Mouse (Mus musculus) intestine, embryonic 15.5 days (tissue): ENCODE measurements around the gene Rnf213. TPM values are rescaled to one million over a fixed set of nuclear protein-coding genes. Genes with fewer than 3 reads are reported as not detected.

Experiments used
- ATAC-seq: fragments of 200-750 bp; cut with Nextera tagmentation; 2 replicates; pipeline ENCODE4 v1.8.0; 2017; ENCODE audit warnings: moderate TSS enrichment, moderate library complexity
- H3K27ac ChIP-seq: fragments of 300-500 bp; sonication (generic); 2 replicates; pipeline ENCODE4 v1.5.1; 2015; ENCODE audit warnings: mild to moderate bottlenecking, inconsistent platforms
- H3K27me3 ChIP-seq: fragments of 300-500 bp; sonication (generic); replicated peaks from 2 replicates; pipeline ENCODE4 v1.6.1; 2015; ENCODE audit warnings: inconsistent platforms
- H3K36me3 ChIP-seq: fragments of 300-500 bp; sonication (generic); 2 replicates; pipeline ENCODE4 v1.6.1; 2015; ENCODE audit warnings: inconsistent platforms
- H3K4me1 ChIP-seq: fragments of 300-500 bp; sonication (generic); replicated peaks from 2 replicates; pipeline ENCODE4 v1.6.1; 2015; ENCODE audit warnings: inconsistent platforms
- H3K4me2 ChIP-seq: fragments of 300-500 bp; sonication (generic); replicated peaks from 2 replicates; pipeline ENCODE4 v1.6.1; 2015; ENCODE audit warnings: mild to moderate bottlenecking, inconsistent platforms
- H3K4me3 ChIP-seq: fragments of 300-500 bp; sonication (generic); replicated peaks from 2 replicates; pipeline ENCODE4 v1.5.1; 2015; ENCODE audit warnings: inconsistent platforms
- H3K9ac ChIP-seq: fragments of 300-500 bp; sonication (generic); 2 replicates; pipeline ENCODE4 v1.6.1; 2015; ENCODE audit warnings: inconsistent platforms
- H3K9me3 ChIP-seq: fragments of 300-500 bp; sonication (generic); 2 replicates; pipeline ENCODE4 v1.6.1; 2016; ENCODE audit warnings: inconsistent platforms
- WGBS: fragments of 180-500 bp; shearing (Covaris S2); methylation state at CpG from one replicate; pipeline ENCODE4 v1.1.7; 2015; 5-methylcytosine and 5-hydroxymethylcytosine counted together
- polyA plus RNA-seq: library from polyadenylated mRNA; unstranded; fragments of >200 nt; fragmentation: Nextera tagmentation; extraction: Ambion mirVana; gene quantifications from 2 replicates; pipeline ENCODE4 v1.2.1, GENCODE M21; 2015

Gene Rnf213
- polyA plus RNA-seq, 1 experiment from 2014 or later: 8.3 TPM

DNA sequence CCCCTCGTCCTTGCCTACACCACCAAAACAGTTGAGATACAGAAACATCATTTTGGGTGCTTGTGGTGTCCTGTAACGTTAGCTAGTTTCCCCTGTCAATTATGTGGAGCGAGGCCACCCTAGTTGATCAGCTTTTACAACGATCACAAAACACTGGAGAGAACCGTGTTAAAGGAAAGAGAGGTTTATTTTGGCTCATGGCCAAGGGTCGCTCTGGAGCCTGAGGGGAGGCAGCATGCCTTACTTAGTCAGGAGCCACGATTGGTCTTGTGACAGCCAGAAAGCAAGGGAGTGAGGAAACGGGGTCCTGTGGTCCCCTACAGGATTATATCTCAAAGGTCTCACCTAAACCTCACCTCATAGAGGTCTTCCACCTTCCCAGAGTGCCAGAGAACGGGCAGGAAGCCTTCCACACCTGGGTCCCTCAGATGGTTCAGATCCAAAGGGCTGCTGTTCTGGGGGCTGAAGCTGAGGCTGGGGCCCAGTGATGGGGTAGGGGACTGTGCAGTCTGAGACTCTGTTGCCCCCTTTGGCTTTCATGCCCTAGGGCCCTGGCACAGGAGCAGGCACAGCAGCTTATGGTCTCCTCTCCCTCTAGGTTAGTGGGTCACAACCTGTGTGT lies 120.2 kb downstream of the Rnf213 start:
- no peak overlapping the region for H3K4me3 ChIP-seq
- H3K27ac ChIP-seq: no peak overlapping the region
- H3K36me3 ChIP-seq: peaks cover 4% of the 10 kb centered on the region; the same call in 1 of the 2 replicates
- no peak overlapping the region for H3K9ac ChIP-seq
- H3K27me3 ChIP-seq: peaks cover 30% of the 10 kb centered on the region
- H3K4me1 ChIP-seq: 0 out of 2 replicates have a peak, but pooled peaks cover 2% of the 10 kb centered on the region
- WGBS: 39% methylated on average over 9 of the region's 9 CpGs
- H3K9me3 ChIP-seq: no peaks in the 10 kb centered on the region
- no peak for ATAC-seq
- no peak overlapping the region for H3K4me2 ChIP-seq

DNA sequence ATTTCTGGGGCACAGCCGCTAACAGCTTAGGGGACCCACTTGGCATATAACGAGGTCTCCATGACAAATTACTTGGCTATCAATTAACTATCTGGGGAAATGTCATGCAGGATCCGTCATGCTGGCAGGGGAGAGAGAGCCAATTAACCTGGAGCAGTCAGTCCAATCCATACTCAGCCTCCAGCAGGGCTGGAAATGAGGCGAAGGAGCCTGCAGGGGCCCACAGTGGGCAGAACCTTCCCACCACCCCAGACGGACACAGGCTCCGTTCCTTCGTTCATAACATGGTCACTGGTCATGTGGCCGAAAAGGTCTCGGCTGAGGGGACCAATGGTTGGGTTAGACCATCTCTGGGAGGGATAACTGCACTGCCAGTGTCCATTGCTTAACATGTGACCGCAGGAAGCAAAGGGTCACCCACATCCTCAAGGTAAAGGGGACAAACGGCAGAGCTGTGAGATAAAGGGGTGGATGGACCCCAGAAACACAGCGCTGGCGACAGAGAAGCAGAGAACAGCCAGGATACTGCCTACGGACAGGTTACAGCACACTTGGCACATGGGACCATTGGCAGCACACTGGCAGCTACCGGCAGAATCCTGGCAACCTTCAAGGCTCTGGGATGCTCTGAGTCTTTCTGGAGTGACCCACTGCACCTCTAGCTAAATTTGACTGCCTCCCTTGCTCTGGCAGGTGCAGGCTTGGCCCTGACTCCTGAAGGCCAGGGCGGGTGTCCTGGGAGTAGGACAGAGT lies 121.4 kb downstream of the Rnf213 start:
- H3K27ac ChIP-seq: no peak overlapping the region
- H3K9ac ChIP-seq: no peak overlapping the region
- ATAC-seq: no peak
- 50% methylated on average over 16 of the region's 16 CpGs for WGBS
- no peak overlapping the region for H3K4me3 ChIP-seq
- H3K36me3 ChIP-seq: no peaks in the 10 kb centered on the region
- no peak overlapping the region for H3K4me2 ChIP-seq
- H3K4me1 ChIP-seq: 0 out of 2 replicates have a peak, but pooled peaks cover 2% of the 10 kb centered on the region
- H3K9me3 ChIP-seq: no peaks in the 10 kb centered on the region
- H3K27me3 ChIP-seq: peaks cover 30% of the 10 kb centered on the region

DNA sequence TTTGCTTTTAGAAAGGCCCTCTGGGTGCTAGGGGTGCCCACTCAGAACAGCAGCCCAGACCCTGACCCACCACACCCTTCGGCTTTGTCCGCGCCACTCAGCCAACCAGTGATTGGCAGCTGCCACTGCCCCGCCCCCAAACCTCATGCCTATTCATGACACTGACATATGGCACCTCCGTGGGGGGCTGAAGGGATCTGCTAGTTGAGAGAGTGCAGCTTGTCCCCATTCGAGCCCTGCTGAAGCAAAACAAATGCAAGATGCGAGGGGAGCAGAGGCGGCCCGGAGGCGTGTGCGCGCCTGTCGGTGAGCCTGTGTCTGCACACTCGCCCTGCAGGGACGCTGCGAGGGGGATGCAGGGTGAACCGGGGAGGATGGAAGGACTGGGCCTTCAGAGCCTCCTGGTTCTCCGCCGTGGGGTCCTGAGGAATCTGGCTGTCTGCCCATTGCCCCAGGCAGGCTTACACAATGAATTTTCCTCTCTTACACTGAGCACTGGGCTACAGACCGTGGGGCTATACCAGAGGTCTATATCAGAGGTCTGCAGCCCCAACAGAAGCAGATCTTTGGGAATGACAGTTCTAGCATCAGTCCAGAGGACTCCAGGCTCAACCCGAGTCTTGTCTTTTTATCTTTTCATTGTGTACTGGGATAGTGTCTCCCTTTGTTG lies 122.2 kb downstream of the Rnf213 start:
- ATAC-seq: no peak
- Histone ChIP-seq H3K27ac (no peak overlapping the region), H3K36me3 (no peaks in the 10 kb centered on the region), H3K27me3 (peaks cover 30% of the 10 kb centered on the region), H3K4me2 (peak overlapping the region; percentile 44), H3K4me3 (peak overlapping the region; percentile 9; the same call in 1 of the 2 replicates), H3K9ac (no peak overlapping the region), H3K4me1 (0 out of 2 replicates have a peak, but pooled peaks cover 3% of the 10 kb centered on the region), H3K9me3 (no peaks in the 10 kb centered on the region)
- 4% methylated on average over 21 of the region's 21 CpGs for WGBS

DNA sequence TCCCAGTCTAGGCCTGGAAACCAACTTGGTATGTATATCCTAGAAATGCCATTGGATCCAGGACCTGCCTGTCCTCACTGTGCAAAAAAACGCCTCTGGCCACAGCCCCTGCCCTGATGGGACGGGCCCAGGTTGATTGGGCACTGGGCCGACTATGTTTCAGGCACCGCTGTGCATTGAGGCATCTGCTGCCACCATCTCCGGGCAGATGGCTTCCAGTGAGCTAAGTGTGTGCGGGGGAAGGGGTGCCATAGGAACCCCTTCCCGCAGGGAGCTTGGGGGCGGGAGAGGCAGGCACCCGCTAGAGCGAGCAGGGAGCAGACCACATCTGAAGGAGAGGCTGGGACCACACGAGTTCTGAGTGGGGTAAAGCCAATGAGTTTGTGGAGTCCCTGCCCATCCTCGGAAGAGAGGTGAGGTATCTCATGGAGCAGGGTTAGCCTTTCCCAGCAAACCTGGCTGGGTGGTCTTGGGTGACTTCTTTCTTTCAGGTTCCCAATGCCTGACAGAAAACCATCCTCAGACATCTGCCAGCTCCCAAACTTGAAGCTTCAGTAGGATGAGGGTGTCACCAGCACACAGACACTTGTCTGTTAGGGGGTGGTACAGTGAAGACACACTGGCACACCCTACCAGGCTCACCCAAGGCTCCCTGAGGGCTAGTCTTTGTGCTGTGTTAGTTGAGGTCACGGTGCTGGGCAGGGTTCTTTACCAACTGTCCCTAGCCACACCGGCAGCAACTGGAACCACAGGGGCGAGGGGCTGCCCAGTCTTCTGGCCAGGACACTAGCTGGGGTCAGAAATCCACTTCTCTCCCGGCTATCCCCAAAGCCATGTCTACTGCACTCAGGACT lies 123.2 kb downstream of the Rnf213 start:
- Histone ChIP-seq H3K9ac (no peak overlapping the region), H3K27ac (no peak overlapping the region), H3K9me3 (no peaks in the 10 kb centered on the region), H3K36me3 (no peaks in the 10 kb centered on the region), H3K4me1 (peaks cover 9% of the 10 kb centered on the region; the same call in 1 of the 2 replicates), H3K27me3 (peaks cover 30% of the 10 kb centered on the region), H3K4me2 (no peak overlapping the region), H3K4me3 (no peak overlapping the region)
- no peak for ATAC-seq
- WGBS: 76% methylated on average over 16 of the region's 16 CpGs

DNA sequence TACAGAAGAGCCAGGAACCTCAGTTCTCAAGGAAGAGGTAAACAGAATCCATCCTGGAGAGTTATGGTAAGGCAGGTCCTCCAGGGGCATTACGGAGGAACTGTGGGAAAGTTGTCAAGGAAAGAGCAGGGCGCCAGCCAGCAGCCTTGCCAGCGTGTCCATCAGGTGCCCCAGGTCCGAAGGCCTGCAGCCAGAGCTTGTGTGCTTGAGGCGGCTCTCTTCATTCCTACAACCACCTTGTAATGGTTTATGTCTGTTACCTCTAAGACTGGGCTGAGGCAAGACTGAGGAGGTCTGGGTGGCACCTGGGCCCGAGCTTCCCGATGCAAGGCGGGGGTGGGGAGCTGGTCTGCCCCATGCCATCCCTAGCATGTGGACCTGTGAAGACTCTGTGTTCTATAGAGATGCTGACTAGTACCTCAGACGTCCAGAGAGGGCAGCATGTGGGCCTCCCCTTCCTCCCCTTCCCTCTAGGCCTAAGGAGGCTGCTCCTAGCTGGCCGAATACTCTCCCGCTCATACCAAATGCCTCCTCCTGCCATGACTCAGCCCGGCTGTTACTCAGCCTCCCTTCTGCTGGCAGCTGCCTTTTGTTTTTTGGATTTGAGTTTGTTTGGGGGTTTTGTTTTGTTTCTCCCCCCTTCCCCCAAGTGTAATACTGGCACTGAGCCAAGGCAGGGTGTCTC lies 123.9 kb downstream of the Rnf213 start:
- no peak overlapping the region for H3K4me2 ChIP-seq
- H3K9me3 ChIP-seq: no peaks in the 10 kb centered on the region
- WGBS: 72% methylated on average over 12 of the region's 12 CpGs
- peaks cover 30% of the 10 kb centered on the region for H3K27me3 ChIP-seq
- 0 out of 2 replicates have a peak, but pooled peaks have one; percentile 42 for ATAC-seq
- H3K9ac ChIP-seq: no peak overlapping the region
- H3K4me3 ChIP-seq: no peak overlapping the region
- H3K4me1 ChIP-seq: peaks cover 9% of the 10 kb centered on the region; the same call in 1 of the 2 replicates
- no peaks in the 10 kb centered on the region for H3K36me3 ChIP-seq
- no peak overlapping the region for H3K27ac ChIP-seq

DNA sequence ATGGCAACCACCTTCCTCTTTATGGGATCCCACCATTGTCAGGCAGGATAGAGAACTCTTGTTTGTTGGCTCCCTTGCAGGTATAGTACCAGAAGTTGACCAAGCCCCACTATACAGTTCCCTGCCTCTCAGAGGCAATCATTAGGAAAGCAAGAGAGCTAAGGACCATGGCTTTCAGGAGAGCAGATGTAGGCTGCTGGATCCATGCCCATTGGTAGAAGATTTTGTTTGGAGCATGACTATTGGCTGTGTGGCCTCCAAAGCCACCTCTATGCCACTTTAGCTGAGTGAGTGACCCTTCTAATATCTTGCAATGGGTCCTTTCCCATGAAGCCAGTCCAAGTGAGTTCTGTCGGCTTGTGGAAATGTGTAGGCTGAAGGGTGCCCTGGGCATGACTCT lies 126.5 kb downstream of the Rnf213 start:
- Histone ChIP-seq H3K9me3 (no peaks in the 10 kb centered on the region), H3K4me3 (no peak overlapping the region), H3K4me1 (peaks cover 9% of the 10 kb centered on the region; the same call in 1 of the 2 replicates), H3K27ac (no peak overlapping the region), H3K36me3 (no peaks in the 10 kb centered on the region), H3K27me3 (peaks cover 21% of the 10 kb centered on the region), H3K4me2 (no peak overlapping the region), H3K9ac (no peak overlapping the region)
- ATAC-seq: no peak
- WGBS: 100% methylated on average over 1 of the region's 1 CpGs

DNA sequence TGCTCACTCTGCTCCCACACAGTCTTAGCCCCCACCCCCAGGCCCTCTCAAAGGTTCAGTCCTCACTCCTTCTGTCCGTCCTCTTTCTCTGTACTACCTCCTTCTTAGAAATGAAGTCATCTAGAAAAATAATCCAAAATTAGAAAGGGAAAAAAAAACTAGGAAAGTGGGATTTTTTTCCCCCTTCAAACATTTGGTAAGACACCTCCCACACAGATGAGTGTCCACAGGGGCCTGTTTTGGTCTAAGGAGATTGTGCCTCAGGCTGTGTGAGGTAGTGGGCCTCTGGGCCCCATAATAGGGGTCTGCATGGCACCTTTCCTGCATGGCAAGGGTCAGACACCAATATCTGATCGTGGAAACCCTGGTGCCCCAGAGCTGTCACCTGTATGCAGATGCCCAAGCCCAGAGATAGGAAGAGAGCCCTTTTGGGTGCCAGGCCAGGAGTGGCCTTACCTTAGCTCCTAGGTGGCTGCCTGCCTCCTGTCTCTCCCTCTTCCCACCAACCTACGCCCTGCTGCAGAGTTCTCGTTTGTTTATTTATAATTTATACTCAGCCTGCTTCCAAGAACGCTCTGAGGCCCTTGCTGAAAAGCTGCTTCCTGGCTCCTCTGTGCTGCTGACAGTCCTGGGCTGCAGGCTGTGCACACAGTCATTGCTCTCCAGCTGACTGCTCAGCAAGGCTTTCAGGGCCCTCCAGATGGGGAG lies 127.3 kb downstream of the Rnf213 start:
- no peak for ATAC-seq
- Histone ChIP-seq H3K4me3 (no peak overlapping the region), H3K36me3 (no peaks in the 10 kb centered on the region), H3K27ac (no peak overlapping the region), H3K4me2 (no peak overlapping the region), H3K9me3 (no peaks in the 10 kb centered on the region), H3K27me3 (peaks cover 14% of the 10 kb centered on the region; the same call in 1 of the 2 replicates), H3K9ac (no peak overlapping the region), H3K4me1 (peaks cover 10% of the 10 kb centered on the region; the same call in 1 of the 2 replicates)
- WGBS: 48% methylated on average over 5 of the region's 5 CpGs

DNA sequence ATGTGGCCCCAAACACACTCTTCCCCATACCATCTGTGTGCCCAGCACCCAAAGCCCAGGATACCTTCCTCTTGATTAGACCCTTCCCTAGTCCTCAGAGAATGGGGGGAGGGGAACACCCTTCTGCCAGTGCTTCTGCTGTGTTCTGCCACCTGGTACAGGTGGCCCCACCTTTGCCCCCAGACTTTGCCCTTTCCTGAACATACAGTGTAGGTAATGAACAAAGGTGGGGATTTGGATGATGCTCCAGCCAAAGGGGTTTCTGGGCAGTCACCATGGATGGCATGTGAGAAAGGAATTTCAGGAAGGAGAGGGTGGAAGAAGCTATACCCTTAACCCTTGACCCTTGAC lies 127.8 kb downstream of the Rnf213 start:
- Histone ChIP-seq H3K4me3 (no peak overlapping the region), H3K9ac (no peak overlapping the region), H3K4me1 (peaks cover 10% of the 10 kb centered on the region; the same call in 1 of the 2 replicates), H3K27me3 (peaks cover 8% of the 10 kb centered on the region; the same call in 1 of the 2 replicates), H3K9me3 (no peaks in the 10 kb centered on the region), H3K36me3 (no peaks in the 10 kb centered on the region), H3K4me2 (no peak overlapping the region), H3K27ac (no peak overlapping the region)
- no peak for ATAC-seq

DNA sequence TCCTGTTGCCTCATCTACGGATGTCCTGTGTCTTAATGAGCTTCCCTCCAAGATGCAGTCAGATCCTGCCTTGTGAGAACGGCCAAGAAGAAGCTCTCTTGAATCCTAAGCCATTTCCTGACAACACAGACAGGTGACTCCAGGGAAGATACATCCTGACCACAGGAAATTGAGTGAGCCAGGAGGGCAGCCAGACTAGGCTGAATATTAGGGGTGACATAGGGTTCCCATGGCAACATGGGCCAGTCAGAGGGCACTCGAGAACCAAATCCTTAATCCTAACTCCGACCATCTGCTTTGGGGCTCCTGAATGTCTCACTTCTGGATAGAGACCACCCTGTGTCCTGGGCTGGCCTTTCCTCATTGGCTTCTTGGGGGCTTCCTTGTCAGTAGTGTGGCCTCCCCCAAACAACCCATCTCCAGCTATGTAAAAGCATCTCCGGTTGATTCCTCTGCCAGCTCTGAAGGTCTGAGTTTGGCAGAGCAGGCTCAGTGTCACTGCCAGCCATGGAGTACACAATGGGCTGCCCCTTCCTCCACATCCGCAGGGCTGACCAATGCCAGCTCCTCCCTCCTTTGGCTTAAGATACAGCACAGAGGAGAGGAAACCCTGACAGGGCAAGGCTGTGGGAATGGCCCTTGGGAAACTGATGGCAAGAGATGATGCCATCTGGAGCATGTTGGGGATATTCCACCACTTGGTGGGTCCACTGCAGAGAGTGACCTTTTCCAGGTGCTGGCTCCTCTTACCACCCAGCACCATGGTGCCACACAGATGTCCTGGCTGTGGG lies 129.2 kb downstream of the Rnf213 start:
- no peak overlapping the region for H3K27ac ChIP-seq
- H3K9ac ChIP-seq: no peak overlapping the region
- no peak for ATAC-seq
- no peak overlapping the region for H3K4me2 ChIP-seq
- WGBS: 88% methylated on average over 6 of the region's 6 CpGs
- H3K27me3 ChIP-seq: peaks cover 6% of the 10 kb centered on the region; the same call in 1 of the 2 replicates
- H3K4me1 ChIP-seq: peaks cover 10% of the 10 kb centered on the region; the same call in 1 of the 2 replicates
- H3K36me3 ChIP-seq: no peaks in the 10 kb centered on the region
- H3K9me3 ChIP-seq: no peaks in the 10 kb centered on the region
- H3K4me3 ChIP-seq: no peak overlapping the region

DNA sequence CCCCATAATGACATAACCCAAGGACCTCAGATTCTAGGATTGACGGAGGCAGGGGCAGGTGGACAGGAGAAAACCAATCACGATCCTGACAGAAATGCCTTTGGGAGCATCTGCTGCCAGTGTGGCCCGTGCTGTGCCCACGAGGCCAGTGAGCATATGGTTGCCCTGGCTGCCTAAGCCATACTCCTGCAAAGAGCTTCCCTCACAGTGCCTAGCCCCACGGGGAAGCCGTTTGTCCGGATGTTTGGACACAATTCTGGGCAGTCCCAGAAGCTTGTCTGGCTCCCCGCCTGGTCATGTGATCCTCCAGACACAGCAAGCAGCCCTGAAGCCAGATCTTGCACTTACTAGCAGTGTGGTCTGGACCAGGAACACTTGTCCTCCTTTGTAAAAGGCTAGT lies 129.9 kb downstream of the Rnf213 start:
- Histone ChIP-seq H3K27ac (no peak overlapping the region), H3K36me3 (no peaks in the 10 kb centered on the region), H3K9ac (no peak overlapping the region), H3K4me1 (peaks cover 10% of the 10 kb centered on the region; the same call in 1 of the 2 replicates), H3K27me3 (peaks cover under 1% of the 10 kb centered on the region; the same call in 1 of the 2 replicates), H3K4me2 (no peak overlapping the region), H3K9me3 (no peaks in the 10 kb centered on the region), H3K4me3 (no peak overlapping the region)
- 63% methylated on average over 8 of the region's 8 CpGs for WGBS
- no peak for ATAC-seq
